Mouse (Mus musculus): Measurements from ENCODE around the gene Aldh3a1. TPM values are rescaled to one million over a fixed set of nuclear protein-coding genes. Genes with fewer than 3 reads are reported as not detected.
A peak's percentile ranks its signal among the peaks of the same experiment; 100 is the strongest.

The Aldh3a1 gene
- total and polyA plus RNA-seq, 3 experiments: 1.0 to 3.3 (median 1.6) TPM

- H3K27me3 ChIP-seq (ENCODE audit: control insufficient read depth, insufficient read depth, low read length): no peaks in the 10 kb centered on the region
- H3K79me2 ChIP-seq (replicated peaks; ENCODE audit: control insufficient read depth, insufficient read depth, low read length): peaks cover 7% of the 10 kb centered on the region
- H3K4me1 ChIP-seq (ENCODE audit: control insufficient read depth, insufficient read depth, low read length): peaks cover 2% of the 10 kb centered on the region; the same call in 1 of the 2 replicates
- under 1% methylated on average over 69 of the region's 69 CpGs for WGBS
- peak within 1 kb of the TSS; percentile 74 for H3K4me3 ChIP-seq
- H3K9ac ChIP-seq (ENCODE audit: low read depth, low read length): peak within 1 kb of the TSS; percentile 92
- intact Hi-C loops (cut with DNase I): loop anchor here (5.0 to 10.0 kb wide), 3 partner anchors 232 to 317 kb away; partner anchors contain the start of genes Map2k3 and Mapk7
- H3K36me3 ChIP-seq (ENCODE audit: control insufficient read depth, insufficient read depth, low read length): no peaks in the 10 kb centered on the region
- TF ChIP-seq POLR2A (IDR thresholded peaks at IDR 0.05; ENCODE audit: insufficient read depth, low read depth, low read length) (peak; percentile 91), CTCF (IDR thresholded peaks at IDR 0.05) (no peak; the same call in 1 of the 2 replicates), EP300 (IDR thresholded peaks at IDR 0.05; ENCODE audit: insufficient read depth, low read depth, low read length) (peak; percentile 61; the same call in 1 of the 2 replicates)
- DNase-seq: peak; percentile 97 to 100
- peak within 1 kb of the TSS; percentile 96 for H3K27ac ChIP-seq
These were observed 32.3 kb upstream of the Aldh3a1 start, which contains the start of gene Usp22 for GRCm38 (mm10) chr11:61174821-61175658. Usp22 (minus strand) TSS chr11:61175055.

- intact Hi-C loops (cut with DNase I): loop anchor here (5.0 to 10.0 kb wide), 3 partner anchors 232 to 317 kb away; partner anchors contain the start of genes Map2k3 and Mapk7
- no peak for TF ChIP-seq POLR2A (IDR thresholded peaks at IDR 0.05; ENCODE audit: insufficient read depth, low read depth, low read length)
- no peak for TF ChIP-seq EP300 (IDR thresholded peaks at IDR 0.05; ENCODE audit: insufficient read depth, low read depth, low read length)
- TF ChIP-seq CTCF (IDR thresholded peaks at IDR 0.05): no peak
- WGBS: 76% methylated on average over 5 of the region's 5 CpGs
- Histone ChIP-seq H3K27ac (peak overlapping the region; percentile 72), H3K79me2 (replicated peaks; ENCODE audit: control insufficient read depth, insufficient read depth, low read length) (peaks cover 5% of the 10 kb centered on the region), H3K4me3 (peak overlapping the region; percentile 52), H3K27me3 (ENCODE audit: control insufficient read depth, insufficient read depth, low read length) (no peaks in the 10 kb centered on the region), H3K9ac (ENCODE audit: low read depth, low read length) (no peak overlapping the region), H3K4me1 (ENCODE audit: control insufficient read depth, insufficient read depth, low read length) (peaks cover 2% of the 10 kb centered on the region; the same call in 1 of the 2 replicates), H3K36me3 (ENCODE audit: control insufficient read depth, insufficient read depth, low read length) (no peaks in the 10 kb centered on the region)
- DNase-seq: no peak
These were observed 31.6 kb upstream of the Aldh3a1 start for GRCm38 (mm10) chr11:61175778-61176177.

GRCm38 (mm10) chr11:61176321-61176720 lies 31.0 kb upstream of the Aldh3a1 start:
- Histone ChIP-seq H3K79me2 (replicated peaks; ENCODE audit: control insufficient read depth, insufficient read depth, low read length) (peaks cover 5% of the 10 kb centered on the region), H3K36me3 (ENCODE audit: control insufficient read depth, insufficient read depth, low read length) (no peaks in the 10 kb centered on the region), H3K27ac (no peak overlapping the region), H3K9ac (ENCODE audit: low read depth, low read length) (no peak overlapping the region), H3K4me1 (ENCODE audit: control insufficient read depth, insufficient read depth, low read length) (peaks cover 2% of the 10 kb centered on the region; the same call in 1 of the 2 replicates), H3K27me3 (ENCODE audit: control insufficient read depth, insufficient read depth, low read length) (no peaks in the 10 kb centered on the region), H3K4me3 (no peak overlapping the region)
- no peak for DNase-seq
- TF ChIP-seq CTCF (IDR thresholded peaks at IDR 0.05) (no peak), EP300 (IDR thresholded peaks at IDR 0.05; ENCODE audit: insufficient read depth, low read depth, low read length) (no peak), POLR2A (IDR thresholded peaks at IDR 0.05; ENCODE audit: insufficient read depth, low read depth, low read length) (no peak)
- intact Hi-C loops (cut with DNase I): loop anchor here (5.0 to 10.0 kb wide), 3 partner anchors 231 to 316 kb away; partner anchors contain the start of genes Map2k3 and Mapk7
- 80% methylated on average over 1 of the region's 1 CpGs for WGBS

GRCm38 (mm10) chr11:61180361-61180760 lies 27.0 kb upstream of the Aldh3a1 start:
- Histone ChIP-seq H3K4me1 (ENCODE audit: control insufficient read depth, insufficient read depth, low read length) (no peaks in the 10 kb centered on the region; the same call in 1 of the 2 replicates), H3K27ac (no peak overlapping the region), H3K36me3 (ENCODE audit: control insufficient read depth, insufficient read depth, low read length) (no peaks in the 10 kb centered on the region), H3K79me2 (replicated peaks; ENCODE audit: control insufficient read depth, insufficient read depth, low read length) (no peaks in the 10 kb centered on the region), H3K9ac (ENCODE audit: low read depth, low read length) (no peak overlapping the region), H3K27me3 (ENCODE audit: control insufficient read depth, insufficient read depth, low read length) (no peaks in the 10 kb centered on the region), H3K4me3 (no peak overlapping the region)
- intact Hi-C loops (cut with DNase I): no loop called here
- 80% methylated on average over 3 of the region's 3 CpGs for WGBS
- no peak for DNase-seq
- TF ChIP-seq POLR2A (IDR thresholded peaks at IDR 0.05; ENCODE audit: insufficient read depth, low read depth, low read length) (no peak), EP300 (IDR thresholded peaks at IDR 0.05; ENCODE audit: insufficient read depth, low read depth, low read length) (no peak), CTCF (IDR thresholded peaks at IDR 0.05) (no peak)

GRCm38 (mm10) chr11:61181624-61182023 lies 25.7 kb upstream of the Aldh3a1 start:
- H3K4me3 ChIP-seq: no peak overlapping the region
- H3K27ac ChIP-seq: no peak overlapping the region
- intact Hi-C loops (cut with DNase I): no loop called here
- no peaks in the 10 kb centered on the region for H3K4me1 ChIP-seq (ENCODE audit: control insufficient read depth, insufficient read depth, low read length)
- H3K79me2 ChIP-seq (replicated peaks; ENCODE audit: control insufficient read depth, insufficient read depth, low read length): no peaks in the 10 kb centered on the region
- no peaks in the 10 kb centered on the region for H3K27me3 ChIP-seq (ENCODE audit: control insufficient read depth, insufficient read depth, low read length)
- no peak for DNase-seq
- H3K36me3 ChIP-seq (ENCODE audit: control insufficient read depth, insufficient read depth, low read length): no peaks in the 10 kb centered on the region
- no peak overlapping the region for H3K9ac ChIP-seq (ENCODE audit: low read depth, low read length)
- no peak for TF ChIP-seq EP300 (IDR thresholded peaks at IDR 0.05; ENCODE audit: insufficient read depth, low read depth, low read length)
- TF ChIP-seq POLR2A (IDR thresholded peaks at IDR 0.05; ENCODE audit: insufficient read depth, low read depth, low read length): no peak
- TF ChIP-seq CTCF (IDR thresholded peaks at IDR 0.05): no peak

GRCm38 (mm10) chr11:61183820-61184219 lies 23.5 kb upstream of the Aldh3a1 start:
- no peak overlapping the region for H3K4me3 ChIP-seq
- H3K27me3 ChIP-seq (ENCODE audit: control insufficient read depth, insufficient read depth, low read length): no peaks in the 10 kb centered on the region
- no peak for TF ChIP-seq POLR2A (IDR thresholded peaks at IDR 0.05; ENCODE audit: insufficient read depth, low read depth, low read length)
- TF ChIP-seq EP300 (IDR thresholded peaks at IDR 0.05; ENCODE audit: insufficient read depth, low read depth, low read length): no peak
- TF ChIP-seq CTCF (IDR thresholded peaks at IDR 0.05): no peak
- H3K79me2 ChIP-seq (replicated peaks; ENCODE audit: control insufficient read depth, insufficient read depth, low read length): no peaks in the 10 kb centered on the region
- no peak overlapping the region for H3K9ac ChIP-seq (ENCODE audit: low read depth, low read length)
- WGBS: 62% methylated on average over 1 of the region's 1 CpGs
- no peak overlapping the region for H3K27ac ChIP-seq
- intact Hi-C loops (cut with DNase I): no loop called here
- DNase-seq: no peak
- H3K36me3 ChIP-seq (ENCODE audit: control insufficient read depth, insufficient read depth, low read length): no peaks in the 10 kb centered on the region
- no peaks in the 10 kb centered on the region for H3K4me1 ChIP-seq (ENCODE audit: control insufficient read depth, insufficient read depth, low read length)

All from heart, adult 2 months (tissue).